Mouse (Mus musculus) urinary bladder, postnatal 4 days (tissue): ENCODE measurements around the gene 4930578C19Rik.
"Not testable (repeated sequence)": the region's sequence is repeated elsewhere in the genome, so short reads cannot be mapped to it uniquely, and the experiment has no call there.

Experiments used
- DNase-seq, 2 experiments: peaks; one replicate each; pipeline ENCODE4 v3.0.0; 2021 to 2022; ENCODE audit warnings: low spot score in 2 of 2

4930578C19Rik gene

GRCm38 (mm10) chrX:18461198-18461601 is at the start of gene 4930578C19Rik:
Gene 4930578C19Rik (minus strand): TSS chrX:18461397.
- DNase-seq, result no peak

DNA sequence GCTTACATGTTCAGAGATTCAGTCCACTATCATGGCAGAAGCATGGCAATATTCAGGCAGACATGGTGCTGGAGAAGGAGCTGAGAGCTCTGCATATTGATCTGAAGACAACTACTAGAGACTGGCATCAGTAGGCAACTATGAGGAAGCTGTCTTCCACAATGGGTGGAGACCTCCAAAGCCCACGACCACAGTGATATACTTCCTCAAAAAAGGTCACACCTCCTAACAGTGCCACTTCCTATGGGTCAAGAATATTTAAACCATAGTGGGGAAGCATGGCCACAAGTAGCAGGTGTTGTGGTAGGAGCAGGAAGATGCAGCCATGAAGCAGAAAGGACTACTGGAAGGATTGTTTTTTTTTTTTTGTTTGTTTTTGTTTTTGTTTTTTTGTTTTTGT is 6.5 kb upstream of the 4930578C19Rik start:
- no peak for DNase-seq

- DNase-seq, result no peak
These were observed 1.7 kb upstream of the 4930578C19Rik start for GRCm38 (mm10) chrX:18462879-18463278.

GRCm38 (mm10) chrX:18451559-18451958 is 9.6 kb downstream of the 4930578C19Rik start:
- no peak for DNase-seq

DNA sequence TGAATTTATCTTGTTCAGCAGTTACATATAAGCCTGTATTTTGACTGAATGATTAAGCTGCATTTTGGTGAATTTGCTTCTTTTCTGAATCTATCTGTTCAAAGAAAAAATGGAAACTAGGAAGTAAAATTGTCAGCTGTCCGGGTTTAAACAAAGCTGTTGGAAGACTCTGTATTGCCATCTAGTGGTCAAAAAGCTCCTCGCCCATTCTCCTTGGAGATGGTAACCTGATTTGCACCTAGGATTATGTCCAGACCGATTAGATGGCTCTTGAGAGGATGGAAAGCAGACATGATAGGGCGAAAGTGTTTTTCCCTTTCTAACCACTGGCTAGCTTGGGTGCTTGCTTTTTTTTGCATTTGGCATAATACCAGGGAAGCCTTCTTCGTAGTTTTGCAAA is 19.1 kb downstream of the 4930578C19Rik start:
- DNase-seq, result no peak

GRCm38 (mm10) chrX:18425451-18425850 is 35.7 kb downstream of the 4930578C19Rik start:
- DNase-seq, result no peak

- no peak for DNase-seq
These were observed 38.0 kb downstream of the 4930578C19Rik start for GRCm38 (mm10) chrX:18423206-18423605.

DNA sequence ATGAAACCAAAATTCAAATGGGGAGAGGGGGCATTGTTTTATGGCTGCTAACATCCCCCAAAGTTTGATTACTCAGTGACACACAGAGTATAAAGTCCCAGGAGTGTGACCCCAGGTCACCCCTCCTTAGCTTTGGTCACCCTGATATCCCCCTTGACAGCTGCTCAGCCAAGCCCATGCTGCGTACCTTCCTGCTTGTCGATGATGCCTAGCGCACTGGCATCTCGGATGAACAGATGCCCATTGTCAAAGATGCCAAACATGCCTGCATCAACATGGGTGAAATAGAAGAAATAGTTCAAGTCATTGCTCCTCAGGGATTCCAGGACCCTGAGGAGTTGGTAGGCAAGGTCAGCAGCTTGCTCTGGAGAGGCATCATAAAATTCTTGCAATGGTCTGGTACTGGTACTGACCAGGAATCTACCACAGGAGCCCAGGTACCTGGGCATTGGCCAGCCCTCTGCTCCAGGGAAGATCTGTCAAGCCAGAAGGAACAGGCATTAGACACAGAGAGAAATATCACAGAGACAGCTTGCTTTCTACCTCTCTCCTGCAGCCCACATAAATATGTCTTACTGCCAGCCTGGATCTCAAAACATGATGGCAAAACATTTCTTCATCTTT is 40.9 kb downstream of the 4930578C19Rik start:
- DNase-seq, result no peak

DNA sequence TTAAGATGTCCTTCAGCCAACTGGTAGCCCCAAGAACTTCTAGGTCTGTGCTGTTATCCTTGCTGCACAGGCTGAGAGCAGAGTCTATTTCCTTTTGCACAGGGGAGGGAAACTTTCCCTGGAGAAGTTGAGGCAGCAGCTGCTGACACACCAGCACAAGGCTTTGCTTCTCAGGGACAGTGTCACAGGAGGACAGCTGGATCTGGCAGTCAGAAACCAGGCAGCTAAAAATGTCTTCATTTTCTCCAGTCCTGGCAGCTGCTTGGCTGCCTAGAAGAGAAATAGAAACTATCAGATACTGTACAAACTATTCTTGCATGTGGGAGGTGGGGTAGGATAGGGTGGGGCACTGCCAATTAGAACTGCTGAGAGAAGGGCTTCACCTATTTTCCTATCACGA is 42.2 kb downstream of the 4930578C19Rik start:
- no peak for DNase-seq

- DNase-seq, result no peak
These were observed 46.6 kb downstream of the 4930578C19Rik start for GRCm38 (mm10) chrX:18414560-18414959.

DNA sequence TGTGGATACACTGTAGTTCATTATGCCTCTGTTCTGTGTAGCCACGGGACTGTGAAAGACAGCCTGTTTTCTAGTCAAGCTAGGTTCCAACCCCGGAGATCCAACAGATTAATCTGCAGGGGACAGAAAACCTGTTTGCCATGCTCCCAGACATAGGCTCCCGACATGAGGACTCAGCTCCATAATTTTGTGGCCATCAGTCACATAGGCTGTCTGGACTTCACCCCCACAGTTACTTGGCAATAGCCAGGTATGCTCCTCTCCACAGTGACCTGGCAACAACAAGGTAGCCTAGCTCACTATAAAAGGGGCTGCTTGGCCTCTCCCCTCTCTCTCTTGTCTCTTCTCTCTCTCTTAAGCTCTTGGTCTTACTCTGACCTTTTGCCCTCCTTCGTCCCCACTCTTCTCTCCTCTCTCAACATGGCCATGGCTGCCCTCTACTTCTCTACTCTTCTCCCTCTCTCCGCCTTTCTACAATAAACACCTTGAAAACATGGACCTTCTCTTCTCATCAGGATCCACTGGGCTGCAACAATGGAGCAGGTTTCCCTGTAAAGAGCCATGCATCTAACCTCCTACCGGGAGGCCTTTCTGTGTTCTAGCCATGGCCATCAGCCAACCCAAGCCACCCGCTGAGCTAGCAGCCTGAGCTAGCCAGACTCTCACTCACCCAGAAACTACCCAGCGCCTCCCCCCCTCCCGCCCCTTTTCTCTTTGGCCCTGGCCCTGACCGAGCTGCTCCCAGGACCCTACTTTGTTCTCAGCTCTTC is 49.9 kb downstream of the 4930578C19Rik start:
- no peak for DNase-seq

DNA sequence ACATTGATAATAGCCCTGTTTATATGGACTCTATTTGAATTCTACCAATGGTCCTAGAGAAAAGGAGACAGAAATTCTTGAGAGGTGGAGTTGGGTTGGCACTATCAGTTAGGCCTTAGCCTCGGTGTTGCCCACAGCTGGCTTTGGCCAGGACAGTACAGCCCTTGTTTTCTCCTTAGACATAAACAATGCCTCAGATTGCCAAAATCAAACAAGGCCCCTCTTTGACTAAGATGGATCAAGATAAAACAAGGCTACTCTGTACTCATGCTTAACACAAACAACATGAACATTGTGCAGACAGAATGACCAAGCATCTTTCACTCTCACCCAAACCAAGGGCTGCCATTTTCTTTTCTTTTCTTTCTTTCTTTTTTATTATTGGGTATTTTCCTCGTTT is 51.6 kb downstream of the 4930578C19Rik start:
- no peak for DNase-seq

- DNase-seq, result no peak
These were observed 58.9 kb downstream of the 4930578C19Rik start for GRCm38 (mm10) chrX:18402296-18402695.

- no peak for DNase-seq
These were observed 64.5 kb downstream of the 4930578C19Rik start for GRCm38 (mm10) chrX:18396700-18397099.

DNA sequence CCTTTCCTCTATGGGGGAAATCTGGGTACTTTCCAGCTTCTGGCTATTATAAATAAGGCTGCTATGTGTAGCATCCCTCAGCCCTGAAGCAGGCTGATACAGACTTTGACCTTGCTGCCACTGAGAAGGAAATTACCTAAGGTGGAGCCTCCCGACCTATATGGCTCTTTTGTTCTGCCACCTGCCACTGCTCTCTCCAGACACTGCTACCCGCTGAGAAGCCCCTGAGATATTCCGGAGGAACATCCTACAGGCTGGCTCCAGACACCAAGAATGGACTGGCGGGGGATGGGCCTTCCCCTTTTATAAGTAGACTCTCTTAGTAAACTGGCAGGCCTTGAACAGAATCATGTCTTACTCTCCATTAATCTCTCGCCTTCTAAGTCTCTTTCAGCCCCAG is 77.0 kb downstream of the 4930578C19Rik start:
- DNase-seq, result not testable (repeated sequence)
